Mouse (Mus musculus): Measurements from ENCODE around the gene Dennd1a.

GRCm38 (mm10) chr2:37982714-37983113 lies 304.5 kb downstream of the Dennd1a start:
- TF ChIP-seq EP300 (IDR thresholded peaks at IDR 0.05; ENCODE audit: insufficient read depth, low read depth, low read length) (no peak), POLR2A (IDR thresholded peaks at IDR 0.05; ENCODE audit: insufficient read depth, low read depth, low read length) (no peak)

Data from heart, adult 2 months (tissue).